Mouse (Mus musculus): ENCODE results near the gene Chmp6.

Chmp6 gene

GRCm38 (mm10) chr11:119913291-119913934 is at the start of gene Chmp6:
Gene Chmp6 (plus strand): TSS chr11:119913441.
- in situ Hi-C loops (cut with MboI) = no loop called here

- in situ Hi-C loops (cut with MboI) = no loop called here
Measured at GRCm38 (mm10) chr11:119866837-119867236, 46.4 kb upstream of the Chmp6 start.

GRCm38 (mm10) chr11:119868138-119868537 is 45.1 kb upstream of the Chmp6 start:
- in situ Hi-C loops (cut with MboI) = no loop called here

- in situ Hi-C loops (cut with MboI) = no loop called here
Measured at GRCm38 (mm10) chr11:119868556-119868955, 44.7 kb upstream of the Chmp6 start.

- in situ Hi-C loops (cut with MboI) = no loop called here
Measured at GRCm38 (mm10) chr11:119871141-119871540, 42.1 kb upstream of the Chmp6 start.

- in situ Hi-C loops (cut with MboI) = no loop called here
Measured at GRCm38 (mm10) chr11:119873643-119874042, 39.6 kb upstream of the Chmp6 start.

GRCm38 (mm10) chr11:119874841-119875240 is 38.4 kb upstream of the Chmp6 start:
- in situ Hi-C loops (cut with MboI) = no loop called here

- in situ Hi-C loops (cut with MboI) = no loop called here
Measured at GRCm38 (mm10) chr11:119875685-119876084, 37.6 kb upstream of the Chmp6 start.

GRCm38 (mm10) chr11:119877124-119877523 is 36.1 kb upstream of the Chmp6 start:
- in situ Hi-C loops (cut with MboI) = no loop called here

- in situ Hi-C loops (cut with MboI) = no loop called here
Measured at GRCm38 (mm10) chr11:119879573-119879972, 33.7 kb upstream of the Chmp6 start.

GRCm38 (mm10) chr11:119883646-119884045 is 29.6 kb upstream of the Chmp6 start:
- in situ Hi-C loops (cut with MboI) = no loop called here

- in situ Hi-C loops (cut with MboI) = no loop called here
Measured at GRCm38 (mm10) chr11:119889966-119890365, 23.3 kb upstream of the Chmp6 start.

- in situ Hi-C loops (cut with MboI) = no loop called here
Measured at GRCm38 (mm10) chr11:119891601-119892215, 21.5 kb upstream of the Chmp6 start.

GRCm38 (mm10) chr11:119893667-119894236 is 19.5 kb upstream of the Chmp6 start:
- in situ Hi-C loops (cut with MboI) = no loop called here

- in situ Hi-C loops (cut with MboI) = no loop called here
Measured at GRCm38 (mm10) chr11:119894634-119895033, 18.6 kb upstream of the Chmp6 start.

GRCm38 (mm10) chr11:119897041-119897440 is 16.2 kb upstream of the Chmp6 start:
- in situ Hi-C loops (cut with MboI) = no loop called here

- in situ Hi-C loops (cut with MboI) = no loop called here
Measured at GRCm38 (mm10) chr11:119898976-119899375, 14.3 kb upstream of the Chmp6 start.

GRCm38 (mm10) chr11:119901174-119901573 is 12.1 kb upstream of the Chmp6 start:
- in situ Hi-C loops (cut with MboI) = loop anchor here (10.0 kb wide), 1 partner anchor 406 kb away; the partner anchor contains the start of gene Endov

GRCm38 (mm10) chr11:119902891-119903290 is 10.3 kb upstream of the Chmp6 start:
- in situ Hi-C loops (cut with MboI) = loop anchor here (10.0 kb wide), 1 partner anchor 408 kb away; the partner anchor contains the start of gene Endov

- in situ Hi-C loops (cut with MboI) = loop anchor here (10.0 kb wide), 1 partner anchor 410 kb away; the partner anchor contains the start of gene Endov
Measured at GRCm38 (mm10) chr11:119904621-119905286, 8.5 kb upstream of the Chmp6 start.

GRCm38 (mm10) chr11:119905794-119906193 is 7.4 kb upstream of the Chmp6 start:
- in situ Hi-C loops (cut with MboI) = loop anchor here (10.0 kb wide), 1 partner anchor 411 kb away; the partner anchor contains the start of gene Endov

- in situ Hi-C loops (cut with MboI) = loop anchor here (10.0 kb wide), 1 partner anchor 412 kb away; the partner anchor contains the start of gene Endov
Measured at GRCm38 (mm10) chr11:119907006-119907650, 6.1 kb upstream of the Chmp6 start.

Data from mature B cell (primary cell).